In the genomic region with DNA sequence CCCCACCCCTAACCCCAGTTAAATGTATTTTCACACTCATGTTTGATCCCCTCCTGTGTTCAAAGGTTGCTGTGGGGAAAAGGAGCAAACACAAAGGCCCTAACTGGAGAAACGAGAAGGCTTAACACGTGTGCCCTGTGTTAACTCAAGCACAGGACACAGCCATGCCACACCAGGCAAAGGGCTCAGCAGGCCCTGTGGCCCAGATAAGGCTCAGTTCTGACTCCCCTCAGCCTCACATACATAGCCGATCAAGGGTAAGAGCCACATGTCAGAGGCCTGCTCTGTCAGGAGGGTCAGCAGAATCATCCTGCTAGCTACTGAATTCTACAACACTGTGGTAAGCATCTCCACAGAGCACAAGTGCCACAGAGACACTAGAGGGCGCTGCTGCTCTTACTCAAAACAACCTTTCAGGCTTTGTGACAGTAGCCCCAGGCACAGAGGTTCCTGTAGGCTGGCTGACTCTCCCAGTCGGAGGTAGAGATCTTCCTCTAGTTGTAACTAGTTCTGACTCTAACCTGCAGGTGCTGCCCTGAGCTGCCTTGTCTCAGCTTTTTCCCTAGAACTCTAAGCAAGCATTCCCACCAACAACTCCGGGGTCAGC, we compare ENCODE assay signal across 8 mouse cellular contexts. TPM values are rescaled to one million over a fixed set of nuclear protein-coding genes. Genes with fewer than 3 reads are reported as not detected.
A peak's percentile ranks its signal among the peaks of the same experiment; 100 is the strongest.
DNase-seq lines count a peak whose midpoint lies in the region; ATAC-seq and TF ChIP-seq lines count a peak whose summit lies in the region.

No protein-coding gene starts in this region.

- H3K4me3 ChIP-seq in embryonic facial prominence, embryonic 14.5 days (ENCODE audit: low read depth, low read length) = no peak overlapping the region
- no peak overlapping the region for H3K4me3 ChIP-seq in limb, embryonic 14.5 days (replicated peaks; ENCODE audit: low read length)

- H3K36me3 ChIP-seq in embryonic facial prominence, embryonic 14.5 days (ENCODE audit: control insufficient read depth, insufficient read depth, low read length) = peaks cover 19% of the 10 kb centered on the region
- H3K36me3 ChIP-seq in limb, embryonic 14.5 days (ENCODE audit: control insufficient read depth, insufficient read depth, low read length) = peaks cover 36% of the 10 kb centered on the region

- peak; percentile 86 for ATAC-seq in embryonic facial prominence, embryonic 14.5 days (ENCODE audit: low read depth)
- peak; percentile 76 for ATAC-seq in limb, embryonic 14.5 days (ENCODE audit: low FRiP score, low read depth)

- no peaks in the 10 kb centered on the region for H3K27me3 ChIP-seq in embryonic facial prominence, embryonic 14.5 days (replicated peaks; ENCODE audit: control insufficient read depth, insufficient read depth, low read length)
- H3K27me3 ChIP-seq in limb, embryonic 14.5 days (ENCODE audit: control insufficient read depth, insufficient read depth, low read length) = no peaks in the 10 kb centered on the region

- no peak for TF ChIP-seq POLR2A in limb, embryonic 14.5 days (IDR thresholded peaks at IDR 0.05; ENCODE audit: borderline replicate concordance, extremely low read depth, insufficient read depth, insufficient read length)

- H3K9me3 ChIP-seq in embryonic facial prominence, embryonic 14.5 days (ENCODE audit: control insufficient read depth, low read length) = no peaks in the 10 kb centered on the region
- no peaks in the 10 kb centered on the region for H3K9me3 ChIP-seq in limb, embryonic 14.5 days (ENCODE audit: control insufficient read depth, low read length)

- H3K9ac ChIP-seq in embryonic facial prominence, embryonic 14.5 days (ENCODE audit: low read depth, low read length) = no peak overlapping the region
- H3K9ac ChIP-seq in limb, embryonic 14.5 days (ENCODE audit: low read depth, low read length, severe bottlenecking) = no peak overlapping the region

- H3K4me2 ChIP-seq in embryonic facial prominence, embryonic 14.5 days (ENCODE audit: low read depth, low read length) = no peak overlapping the region
- no peak overlapping the region for H3K4me2 ChIP-seq in limb, embryonic 14.5 days (replicated peaks; ENCODE audit: low read depth, low read length, severe bottlenecking)

- no peaks in the 10 kb centered on the region for H3K4me1 ChIP-seq in embryonic facial prominence, embryonic 14.5 days (ENCODE audit: control insufficient read depth, insufficient read depth, low read length)
- no peaks in the 10 kb centered on the region for H3K4me1 ChIP-seq in limb, embryonic 14.5 days (ENCODE audit: control insufficient read depth, insufficient read depth, low read length)

- DNase-seq in A20 (ENCODE audit: low read depth, low spot score) = peak; percentile 84
- DNase-seq in adrenal gland, postnatal 36 days = peak; percentile 86 to 90
- DNase-seq in embryonic facial prominence, embryonic 14.5 days (ENCODE audit: low spot score) = peak; percentile 95
- DNase-seq in heart, adult 9 months (ENCODE audit: low spot score in 2 of 2) = peak; percentile 69 to 83
- peak; percentile 93 for DNase-seq in kidney, adult 9 months
- DNase-seq in limb, embryonic 14.5 days (ENCODE audit: low spot score) = peak; percentile 94
- peak; percentile 42 to 72 for DNase-seq in monocyte, adult 2 months (ENCODE audit: low read depth in 1 of 2, low spot score in 2 of 2)
- DNase-seq in spleen, postnatal 36 days (ENCODE audit: low spot score in 2 of 2) = peak; percentile 70 to 78

- 38% methylated on average over 6 of the region's 6 CpGs for WGBS in embryonic facial prominence, embryonic 14.5 days
- 43% methylated on average over 6 of the region's 6 CpGs for WGBS in limb, embryonic 14.5 days

- H3K27ac ChIP-seq in embryonic facial prominence, embryonic 14.5 days (replicated peaks; ENCODE audit: low read depth, low read length) = no peak overlapping the region
- no peak overlapping the region for H3K27ac ChIP-seq in limb, embryonic 14.5 days (replicated peaks; ENCODE audit: low read depth, low read length)

RNA-seq across cellular contexts. Expression of a gene that starts 12.9 kb away (rescaled TPM):
- 10 to 100 TPM; 19.9 to 20.5 TPM for total RNA-seq in adrenal gland, postnatal 36 days (2021)
- polyA plus RNA-seq in embryonic facial prominence, embryonic 14.5 days (2014; fragmentation: Nextera tagmentation; extraction: Ambion mirVana) = 6.7 and 8.9 TPM in 2 replicates
- 5.8 and 7.4 TPM in 2 replicates for polyA plus RNA-seq in limb, embryonic 14.5 days (2012; rRNA removed)
- polyA plus RNA-seq in limb, embryonic 14.5 days (2014; fragmentation: Nextera tagmentation; extraction: Ambion mirVana) = 6.6 and 9.3 TPM in 2 replicates

RNA-seq across cellular contexts. Expression of a gene that starts 28.3 kb away (rescaled TPM):
- total RNA-seq in adrenal gland, postnatal 36 days (2021) = 10 to 100 TPM; 32.6 to 35.8 TPM
- polyA plus RNA-seq in embryonic facial prominence, embryonic 14.5 days (2014; fragmentation: Nextera tagmentation; extraction: Ambion mirVana) = 15.1 and 15.7 TPM in 2 replicates
- polyA plus RNA-seq in limb, embryonic 14.5 days (2012; rRNA removed) = 16.9 and 20.4 TPM in 2 replicates
- polyA plus RNA-seq in limb, embryonic 14.5 days (2014; fragmentation: Nextera tagmentation; extraction: Ambion mirVana) = 15.9 and 16.8 TPM in 2 replicates
